Mouse (Mus musculus) liver, adult 2 months (tissue): ENCODE data around the gene Hes6.

Experiments
- CTCF ChIP-seq: fragments of 200-500 bp; IDR thresholded peaks from 2 replicates; pipeline ENCODE4 v1.5.1; 2011; ENCODE audit warnings: low read depth, low read length, control low read depth
- POLR2A ChIP-seq: fragments of 200-500 bp; IDR thresholded peaks from 2 replicates; pipeline ENCODE4 v1.6.1; 2011; ENCODE audit warnings: low read length, control low read depth; ENCODE audit not compliant: insufficient read depth; ENCODE audit errors: extremely low read depth

DNA sequence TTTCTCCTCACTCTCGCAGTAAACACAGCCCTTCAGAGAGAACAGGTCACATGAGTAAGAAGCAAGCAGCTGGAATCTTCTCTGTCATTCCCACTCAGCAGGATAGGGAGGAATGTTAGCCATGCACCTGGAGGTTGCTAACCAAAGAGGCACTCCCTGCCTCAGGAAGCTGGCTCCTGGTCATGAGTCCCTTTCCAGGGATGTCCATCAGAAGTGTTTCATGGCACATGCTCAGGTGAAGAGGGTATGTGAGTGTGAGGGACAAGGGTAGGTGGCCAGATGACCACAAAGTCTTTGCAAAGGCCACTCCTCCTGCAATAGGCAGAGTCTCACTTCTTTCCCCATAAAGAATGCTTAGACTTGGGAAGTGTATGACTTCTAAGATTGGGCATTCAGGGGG, 4.2 kb upstream of the Hes6 start:
- TF ChIP-seq POLR2A (no peak), CTCF (no peak)
